Mouse (Mus musculus): ENCODE results near the gene Col27a1. TPM values are rescaled to one million over a fixed set of nuclear protein-coding genes. Genes with fewer than 3 reads are reported as not detected.
A peak's percentile ranks its signal among the peaks of the same experiment; 100 is the strongest.

Gene Col27a1
- total and polyA plus RNA-seq, 3 experiments: 0.86 to 3.8 (median 1.8) TPM

- Histone ChIP-seq H3K36me3 (ENCODE audit: control insufficient read depth, insufficient read depth, low read length) (no peaks in the 10 kb centered on the region), H3K4me1 (ENCODE audit: control insufficient read depth, insufficient read depth, low read length) (0 out of 2 replicates have a peak, but pooled peaks cover 2% of the 10 kb centered on the region)
These were observed 76.3 kb downstream of the Col27a1 start for GRCm38 (mm10) chr4:63290081-63290480.

GRCm38 (mm10) chr4:63291075-63291474 is 77.3 kb downstream of the Col27a1 start:
- intact Hi-C loops (cut with DNase I): loop anchor here (5.0 kb wide), 1 partner anchor 59 kb away; no protein-coding TSS in a partner anchor
- 30% methylated on average over 7 of the region's 7 CpGs for WGBS
- no peak overlapping the region for H3K27ac ChIP-seq

More at GRCm38 (mm10) chr4:63290081-63290480, 76.3 kb downstream of the Col27a1 start:
- H3K9ac ChIP-seq (ENCODE audit: low read depth, low read length): no peak overlapping the region
- H3K27me3 ChIP-seq (ENCODE audit: control insufficient read depth, insufficient read depth, low read length): no peaks in the 10 kb centered on the region
- TF ChIP-seq EP300 (IDR thresholded peaks at IDR 0.05; ENCODE audit: insufficient read depth, low read depth, low read length) (no peak), CTCF (IDR thresholded peaks at IDR 0.05) (no peak), POLR2A (IDR thresholded peaks at IDR 0.05; ENCODE audit: insufficient read depth, low read depth, low read length) (no peak)
- WGBS: 49% methylated on average over 2 of the region's 2 CpGs
- H3K79me2 ChIP-seq (replicated peaks; ENCODE audit: control insufficient read depth, insufficient read depth, low read length): no peaks in the 10 kb centered on the region
- DNase-seq: peak; percentile 48 to 54
- no peak overlapping the region for H3K27ac ChIP-seq
- intact Hi-C loops (cut with DNase I): loop anchor here (5.0 kb wide), 1 partner anchor 58 kb away; no protein-coding TSS in a partner anchor
- no peak overlapping the region for H3K4me3 ChIP-seq

GRCm38 (mm10) chr4:63291658-63292057 is 77.9 kb downstream of the Col27a1 start:
- H3K9ac ChIP-seq (ENCODE audit: low read depth, low read length): no peak overlapping the region
- H3K4me1 ChIP-seq (ENCODE audit: control insufficient read depth, insufficient read depth, low read length): 0 out of 2 replicates have a peak, but pooled peaks cover 2% of the 10 kb centered on the region
- intact Hi-C loops (cut with DNase I): loop anchor here (5.0 kb wide), 1 partner anchor 59 kb away; no protein-coding TSS in a partner anchor
- no peak overlapping the region for H3K27ac ChIP-seq
- no peaks in the 10 kb centered on the region for H3K27me3 ChIP-seq (ENCODE audit: control insufficient read depth, insufficient read depth, low read length)
- no peak for DNase-seq
- WGBS: 92% methylated on average over 4 of the region's 4 CpGs
- no peaks in the 10 kb centered on the region for H3K79me2 ChIP-seq (replicated peaks; ENCODE audit: control insufficient read depth, insufficient read depth, low read length)
- TF ChIP-seq EP300 (IDR thresholded peaks at IDR 0.05; ENCODE audit: insufficient read depth, low read depth, low read length): no peak
- no peak for TF ChIP-seq CTCF (IDR thresholded peaks at IDR 0.05)
- TF ChIP-seq POLR2A (IDR thresholded peaks at IDR 0.05; ENCODE audit: insufficient read depth, low read depth, low read length): no peak
- H3K36me3 ChIP-seq (ENCODE audit: control insufficient read depth, insufficient read depth, low read length): no peaks in the 10 kb centered on the region
- H3K4me3 ChIP-seq: no peak overlapping the region

More at GRCm38 (mm10) chr4:63291075-63291474, 77.3 kb downstream of the Col27a1 start:
- no peaks in the 10 kb centered on the region for H3K79me2 ChIP-seq (replicated peaks; ENCODE audit: control insufficient read depth, insufficient read depth, low read length)
- TF ChIP-seq CTCF (IDR thresholded peaks at IDR 0.05) (no peak), EP300 (IDR thresholded peaks at IDR 0.05; ENCODE audit: insufficient read depth, low read depth, low read length) (0 out of 2 replicates have a peak, but pooled peaks have one; percentile 45), POLR2A (IDR thresholded peaks at IDR 0.05; ENCODE audit: insufficient read depth, low read depth, low read length) (no peak)
- H3K9ac ChIP-seq (ENCODE audit: low read depth, low read length): no peak overlapping the region
- DNase-seq: peak; percentile 87 to 88
- H3K4me3 ChIP-seq: no peak overlapping the region
- no peaks in the 10 kb centered on the region for H3K27me3 ChIP-seq (ENCODE audit: control insufficient read depth, insufficient read depth, low read length)
- H3K4me1 ChIP-seq (ENCODE audit: control insufficient read depth, insufficient read depth, low read length): 0 out of 2 replicates have a peak, but pooled peaks cover 2% of the 10 kb centered on the region
- H3K36me3 ChIP-seq (ENCODE audit: control insufficient read depth, insufficient read depth, low read length): no peaks in the 10 kb centered on the region

GRCm38 (mm10) chr4:63295641-63296040 is 81.8 kb downstream of the Col27a1 start:
- H3K4me3 ChIP-seq: no peak overlapping the region
- H3K4me1 ChIP-seq (ENCODE audit: control insufficient read depth, insufficient read depth, low read length): no peaks in the 10 kb centered on the region
- no peaks in the 10 kb centered on the region for H3K36me3 ChIP-seq (ENCODE audit: control insufficient read depth, insufficient read depth, low read length)
- H3K27ac ChIP-seq: no peak overlapping the region
- 94% methylated on average over 1 of the region's 1 CpGs for WGBS
- H3K79me2 ChIP-seq (replicated peaks; ENCODE audit: control insufficient read depth, insufficient read depth, low read length): no peaks in the 10 kb centered on the region
- no peaks in the 10 kb centered on the region for H3K27me3 ChIP-seq (ENCODE audit: control insufficient read depth, insufficient read depth, low read length)
- DNase-seq: no peak
- H3K9ac ChIP-seq (ENCODE audit: low read depth, low read length): no peak overlapping the region
- intact Hi-C loops (cut with DNase I): no loop called here
- no peak for TF ChIP-seq CTCF (IDR thresholded peaks at IDR 0.05)
- TF ChIP-seq POLR2A (IDR thresholded peaks at IDR 0.05; ENCODE audit: insufficient read depth, low read depth, low read length): no peak
- no peak for TF ChIP-seq EP300 (IDR thresholded peaks at IDR 0.05; ENCODE audit: insufficient read depth, low read depth, low read length)

- Histone ChIP-seq H3K9ac (ENCODE audit: low read depth, low read length) (no peak overlapping the region), H3K27me3 (ENCODE audit: control insufficient read depth, insufficient read depth, low read length) (no peaks in the 10 kb centered on the region), H3K27ac (no peak overlapping the region), H3K79me2 (replicated peaks; ENCODE audit: control insufficient read depth, insufficient read depth, low read length) (no peaks in the 10 kb centered on the region), H3K4me1 (ENCODE audit: control insufficient read depth, insufficient read depth, low read length) (no peaks in the 10 kb centered on the region), H3K4me3 (no peak overlapping the region), H3K36me3 (ENCODE audit: control insufficient read depth, insufficient read depth, low read length) (no peaks in the 10 kb centered on the region)
- WGBS: 55% methylated on average over 3 of the region's 3 CpGs
- DNase-seq: no peak
- intact Hi-C loops (cut with DNase I): no loop called here
- no peak for TF ChIP-seq POLR2A (IDR thresholded peaks at IDR 0.05; ENCODE audit: insufficient read depth, low read depth, low read length)
- TF ChIP-seq CTCF (IDR thresholded peaks at IDR 0.05): no peak
- no peak for TF ChIP-seq EP300 (IDR thresholded peaks at IDR 0.05; ENCODE audit: insufficient read depth, low read depth, low read length)
These were observed 82.5 kb downstream of the Col27a1 start for GRCm38 (mm10) chr4:63296263-63296662.

GRCm38 (mm10) chr4:63296876-63297275 is 83.1 kb downstream of the Col27a1 start:
- H3K27me3 ChIP-seq (ENCODE audit: control insufficient read depth, insufficient read depth, low read length): no peaks in the 10 kb centered on the region
- no peak for DNase-seq
- intact Hi-C loops (cut with DNase I): no loop called here
- H3K79me2 ChIP-seq (replicated peaks; ENCODE audit: control insufficient read depth, insufficient read depth, low read length): no peaks in the 10 kb centered on the region
- no peaks in the 10 kb centered on the region for H3K4me1 ChIP-seq (ENCODE audit: control insufficient read depth, insufficient read depth, low read length)
- no peak for TF ChIP-seq EP300 (IDR thresholded peaks at IDR 0.05; ENCODE audit: insufficient read depth, low read depth, low read length)
- no peak for TF ChIP-seq POLR2A (IDR thresholded peaks at IDR 0.05; ENCODE audit: insufficient read depth, low read depth, low read length)
- H3K4me3 ChIP-seq: no peak overlapping the region
- H3K9ac ChIP-seq (ENCODE audit: low read depth, low read length): no peak overlapping the region
- no peak overlapping the region for H3K27ac ChIP-seq
- no peaks in the 10 kb centered on the region for H3K36me3 ChIP-seq (ENCODE audit: control insufficient read depth, insufficient read depth, low read length)
- 87% methylated on average over 8 of the region's 8 CpGs for WGBS
